Comparison of ENCODE assay signal across 26 mouse cellular contexts in the genomic region with DNA sequence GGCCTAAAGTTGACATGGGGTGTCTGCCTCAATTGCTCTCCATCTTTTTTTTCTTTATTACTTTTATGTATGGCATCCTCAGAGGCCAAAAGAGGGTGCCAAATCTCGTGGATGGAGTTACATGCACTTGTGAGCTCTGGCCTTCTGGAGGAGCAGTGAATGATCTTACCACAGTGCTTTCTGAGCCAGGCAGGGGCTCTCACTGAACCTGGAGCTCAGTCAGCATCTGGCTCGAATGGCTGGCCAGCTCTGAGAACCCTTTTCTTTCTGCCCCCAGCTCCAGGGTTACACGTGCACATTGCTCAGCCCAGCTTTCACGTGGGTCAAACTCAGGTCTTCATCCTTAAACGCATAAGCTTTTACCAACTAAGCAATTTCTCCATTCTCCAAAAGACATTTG. TPM values are rescaled to one million over a fixed set of nuclear protein-coding genes. Genes with fewer than 3 reads are reported as not detected.
DNase-seq lines count a peak whose midpoint lies in the region; ATAC-seq and TF ChIP-seq lines count a peak whose summit lies in the region.
"Had no signal": no experiment of that assay in that cellular context is flagged by ENCODE, and none has a peak within 500 bp of the region (broad histone marks: within the 10 kb centered on the region; RNA-seq: fewer than 3 reads in every experiment).

No protein-coding gene starts in this region.

- no peaks in the 10 kb centered on the region for H3K27me3 ChIP-seq in hindbrain, postnatal 0 days (ENCODE audit: insufficient read depth, low read length)
- no peaks in the 10 kb centered on the region for H3K27me3 ChIP-seq in hindbrain, embryonic 16.5 days (replicated peaks; ENCODE audit: control insufficient read depth, insufficient read depth, low read length)
- H3K27me3 ChIP-seq in liver, embryonic 12.5 days (replicated peaks): no peaks in the 10 kb centered on the region
- H3K27me3 ChIP-seq in liver, postnatal 0 days (ENCODE audit: insufficient read depth, low read length): no peaks in the 10 kb centered on the region
- no peaks in the 10 kb centered on the region for H3K27me3 ChIP-seq in MEL (ENCODE audit: control insufficient read depth in 1 of 2, insufficient read depth in 2 of 2, low read length in 2 of 2)
- H3K27me3 ChIP-seq in forebrain, embryonic 16.5 days (replicated peaks; ENCODE audit: control insufficient read depth, insufficient read depth, low read length): no peaks in the 10 kb centered on the region
- H3K27me3 ChIP-seq: embryonic facial prominence, embryonic 12.5 days; heart, embryonic 15.5 days; intestine, embryonic 15.5 days; lung, embryonic 15.5 days; stomach, embryonic 15.5 days had no signal

- peaks cover 17% of the 10 kb centered on the region for H3K4me1 ChIP-seq in hindbrain, postnatal 0 days (ENCODE audit: insufficient read depth, low read length)
- H3K4me1 ChIP-seq in hindbrain, embryonic 16.5 days (ENCODE audit: control insufficient read depth, insufficient read depth, low read depth, low read length): peaks cover 14% of the 10 kb centered on the region
- peaks cover 26% of the 10 kb centered on the region for H3K4me1 ChIP-seq in liver, embryonic 12.5 days
- H3K4me1 ChIP-seq in liver, postnatal 0 days (ENCODE audit: insufficient read depth): peaks cover 15% of the 10 kb centered on the region
- H3K4me1 ChIP-seq in MEL (ENCODE audit: control insufficient read depth in 1 of 2, insufficient read depth in 2 of 2, low read length in 2 of 2): peaks cover 21 to 23% of the 10 kb centered on the region in 2 experiments
- 0 out of 2 replicates have a peak, but pooled peaks cover 5% of the 10 kb centered on the region for H3K4me1 ChIP-seq in forebrain, embryonic 16.5 days (replicated peaks; ENCODE audit: control insufficient read depth, insufficient read depth, low read length)
- H3K4me1 ChIP-seq: embryonic facial prominence, embryonic 12.5 days; stomach, embryonic 15.5 days had no signal

- no peak for TF ChIP-seq EP300 in liver, postnatal 0 days (IDR thresholded peaks at IDR 0.05; ENCODE audit: low read depth)
- no peak for TF ChIP-seq EP300 in MEL (IDR thresholded peaks at IDR 0.05; ENCODE audit: low read depth in 1 of 2, low read length in 2 of 2)

- no peak overlapping the region for H3K9ac ChIP-seq in hindbrain, postnatal 0 days (replicated peaks; ENCODE audit: low read length)
- no peak overlapping the region for H3K9ac ChIP-seq in hindbrain, embryonic 16.5 days (ENCODE audit: low read depth, low read length)
- no peak overlapping the region for H3K9ac ChIP-seq in liver, embryonic 12.5 days
- no peak overlapping the region for H3K9ac ChIP-seq in liver, postnatal 0 days (replicated peaks)
- H3K9ac ChIP-seq in MEL (ENCODE audit: control insufficient read depth, low read depth, low read length, poor library complexity, severe bottlenecking): no peak overlapping the region
- no peak overlapping the region for H3K9ac ChIP-seq in forebrain, embryonic 16.5 days (replicated peaks; ENCODE audit: low read depth, low read length)
- H3K9ac ChIP-seq: embryonic facial prominence, embryonic 12.5 days; heart, embryonic 15.5 days; hindbrain, embryonic 14.5 days; intestine, embryonic 15.5 days; liver, embryonic 14.5 days; lung, embryonic 15.5 days; stomach, embryonic 15.5 days had no signal

- 49% methylated on average over 5 of the region's 5 CpGs for WGBS in hindbrain, postnatal 0 days
- 48% methylated on average over 5 of the region's 5 CpGs for WGBS in hindbrain, embryonic 16.5 days
- 66% methylated on average over 5 of the region's 5 CpGs for WGBS in liver, embryonic 12.5 days (ENCODE audit: insufficient replicate concordance)
- 71% methylated on average over 5 of the region's 5 CpGs for WGBS in liver, postnatal 0 days (ENCODE audit: insufficient replicate concordance)
- 54% methylated on average over 5 of the region's 5 CpGs for WGBS in forebrain, embryonic 16.5 days

- H3K36me3 ChIP-seq in hindbrain, postnatal 0 days (ENCODE audit: insufficient read depth, low read length): no peaks in the 10 kb centered on the region
- no peaks in the 10 kb centered on the region for H3K36me3 ChIP-seq in hindbrain, embryonic 16.5 days (ENCODE audit: control insufficient read depth, insufficient read depth, low read length)
- H3K36me3 ChIP-seq in liver, embryonic 12.5 days: no peaks in the 10 kb centered on the region
- no peaks in the 10 kb centered on the region for H3K36me3 ChIP-seq in liver, postnatal 0 days (replicated peaks; ENCODE audit: insufficient read depth, low read length)
- H3K36me3 ChIP-seq in MEL (ENCODE audit: control insufficient read depth in 1 of 2, insufficient read depth in 2 of 2, low read length in 2 of 2): peaks cover 0 to 21% of the 10 kb centered on the region in 2 experiments; a peak in 2 of 4 replicates
- H3K36me3 ChIP-seq in forebrain, embryonic 16.5 days (ENCODE audit: control insufficient read depth, insufficient read depth): no peaks in the 10 kb centered on the region
- H3K36me3 ChIP-seq: embryonic facial prominence, embryonic 12.5 days; heart, embryonic 15.5 days; intestine, embryonic 15.5 days; lung, embryonic 15.5 days; stomach, embryonic 15.5 days had no signal

- no peak for TF ChIP-seq RAD21 in MEL (IDR thresholded peaks at IDR 0.05; ENCODE audit: low read depth, low read length)

- H3K27ac ChIP-seq in hindbrain, postnatal 0 days: no peak overlapping the region
- H3K27ac ChIP-seq in hindbrain, embryonic 16.5 days (ENCODE audit: low read depth, low read length): no peak overlapping the region
- H3K27ac ChIP-seq in liver, embryonic 12.5 days: 0 out of 2 replicates have a peak overlapping the region, but pooled peaks have one; percentile 34
- no peak overlapping the region for H3K27ac ChIP-seq in liver, postnatal 0 days (ENCODE audit: low read depth)
- no peak overlapping the region for H3K27ac ChIP-seq in MEL (ENCODE audit: control insufficient read depth, low read depth, low read length)
- H3K27ac ChIP-seq in forebrain, embryonic 16.5 days (ENCODE audit: low read length): no peak overlapping the region
- H3K27ac ChIP-seq: embryonic facial prominence, embryonic 12.5 days; heart, embryonic 15.5 days; hindbrain, embryonic 14.5 days; intestine, embryonic 15.5 days; kidney, postnatal 0 days; liver, embryonic 14.5 days; lung, embryonic 15.5 days; stomach, embryonic 15.5 days had no signal

- ATAC-seq in hindbrain, postnatal 0 days: no peak
- no peak for ATAC-seq in hindbrain, embryonic 16.5 days
- ATAC-seq in liver, embryonic 12.5 days: no peak
- no peak for ATAC-seq in liver, postnatal 0 days
- ATAC-seq in forebrain, embryonic 16.5 days: no peak
- ATAC-seq: forebrain, embryonic 14.5 days had no signal

- no peak overlapping the region for H3K4me2 ChIP-seq in hindbrain, postnatal 0 days (ENCODE audit: low read depth, low read length)
- H3K4me2 ChIP-seq in hindbrain, embryonic 16.5 days (ENCODE audit: low read length): no peak overlapping the region
- no peak overlapping the region for H3K4me2 ChIP-seq in liver, embryonic 12.5 days
- H3K4me2 ChIP-seq in liver, postnatal 0 days (ENCODE audit: low read depth, low read length): no peak overlapping the region
- no peak overlapping the region for H3K4me2 ChIP-seq in forebrain, embryonic 16.5 days (ENCODE audit: low read length)
- H3K4me2 ChIP-seq: embryonic facial prominence, embryonic 12.5 days; heart, embryonic 15.5 days; hindbrain, embryonic 14.5 days; intestine, embryonic 15.5 days; lung, embryonic 15.5 days; midbrain, embryonic 11.5 days; stomach, embryonic 15.5 days had no signal

- no peak for TF ChIP-seq POLR2A in MEL (IDR thresholded peaks at IDR 0.05; ENCODE audit: control insufficient read depth in 1 of 2, insufficient read depth in 1 of 2, low read depth in 1 of 2, low read length in 2 of 2, poor library complexity in 1 of 2)

- no peak overlapping the region for H3K4me3 ChIP-seq in hindbrain, postnatal 0 days (ENCODE audit: low read length)
- no peak overlapping the region for H3K4me3 ChIP-seq in hindbrain, embryonic 16.5 days (ENCODE audit: low read length)
- H3K4me3 ChIP-seq in liver, embryonic 12.5 days: no peak overlapping the region
- H3K4me3 ChIP-seq in liver, postnatal 0 days (ENCODE audit: low read depth, low read length): no peak overlapping the region
- no peak overlapping the region for H3K4me3 ChIP-seq in MEL (ENCODE audit: control insufficient read depth in 1 of 2, insufficient read depth in 1 of 2, low read depth in 2 of 2, low read length in 2 of 2)
- H3K4me3 ChIP-seq in forebrain, embryonic 16.5 days (replicated peaks; ENCODE audit: low read length): no peak overlapping the region
- H3K4me3 ChIP-seq: embryonic facial prominence, embryonic 12.5 days; heart, embryonic 15.5 days; intestine, embryonic 15.5 days; lung, embryonic 15.5 days; myocyte; stomach, embryonic 15.5 days had no signal

- H3K79me2 ChIP-seq in MEL (ENCODE audit: control insufficient read depth, insufficient read depth, low read length, poor library complexity): peaks cover 40% of the 10 kb centered on the region

- no peak for TF ChIP-seq CTCF in hindbrain, postnatal 0 days (IDR thresholded peaks at IDR 0.05; ENCODE audit: low read depth)
- no peak for TF ChIP-seq CTCF in liver, postnatal 0 days (IDR thresholded peaks at IDR 0.05; ENCODE audit: low read depth)
- TF ChIP-seq CTCF in MEL (IDR thresholded peaks at IDR 0.05 in 2 of 3, conservative IDR thresholded peaks at IDR 0.05 in 1 of 3; ENCODE audit: control insufficient read depth in 1 of 3, insufficient read depth in 1 of 3, low read depth in 2 of 3, low read length in 3 of 3, poor library complexity in 1 of 3, severe bottlenecking in 1 of 3): no peak

- DNase-seq in cerebellum, postnatal 10 days: peak; percentile 35 to 47
- no peak for DNase-seq in cerebellum, adult 11-12 months
- DNase-seq in hindbrain, postnatal 0 days (ENCODE audit: low spot score): peak; percentile 12
- no peak for DNase-seq in liver, postnatal 0 days
- no peak for DNase-seq in MEL (ENCODE audit: low read depth, low spot score)
- DNase-seq: adrenal gland, postnatal 14 days; cerebellum, adult 8-10 months; embryo, embryonic 11 days; heart, postnatal 36 days; layer of hippocampus, postnatal 36 days; left cerebral cortex, postnatal 4 days; right cerebral cortex, postnatal 25 days had no signal

- no peaks in the 10 kb centered on the region for H3K9me3 ChIP-seq in hindbrain, postnatal 0 days (ENCODE audit: low read length)
- H3K9me3 ChIP-seq in hindbrain, embryonic 16.5 days (ENCODE audit: control insufficient read depth, low read length): no peaks in the 10 kb centered on the region
- H3K9me3 ChIP-seq in liver, embryonic 12.5 days (replicated peaks): no peaks in the 10 kb centered on the region
- no peaks in the 10 kb centered on the region for H3K9me3 ChIP-seq in liver, postnatal 0 days (ENCODE audit: low read length)
- no peaks in the 10 kb centered on the region for H3K9me3 ChIP-seq in MEL (replicated peaks; ENCODE audit: insufficient read depth, low read length)
- H3K9me3 ChIP-seq in forebrain, embryonic 16.5 days (ENCODE audit: control insufficient read depth, low read length): no peaks in the 10 kb centered on the region
- H3K9me3 ChIP-seq: embryonic facial prominence, embryonic 12.5 days; heart, embryonic 15.5 days; intestine, embryonic 15.5 days; lung, embryonic 15.5 days; stomach, embryonic 15.5 days had no signal

RNA-seq across cellular contexts. Expression of gene Zdhhc17, which starts 16.7 kb away (rescaled TPM):
- 40.7 and 45.1 TPM in 2 replicates for total RNA-seq in hindbrain, postnatal 0 days (2014; rRNA removed)
- polyA plus RNA-seq in hindbrain, postnatal 0 days (2015; fragmentation: Nextera tagmentation; extraction: Ambion mirVana): 41.0 and 44.8 TPM in 2 replicates
- 51.2 TPM in 2 replicates for polyA plus RNA-seq in hindbrain, embryonic 16.5 days (2015; fragmentation: Nextera tagmentation; extraction: Ambion mirVana)
- polyA plus RNA-seq in liver, embryonic 12.5 days (2016; fragmentation: Nextera tagmentation; extraction: Ambion mirVana): 7.7 and 9.1 TPM in 2 replicates
- 4.1 and 4.9 TPM in 2 replicates for polyA plus RNA-seq in liver, postnatal 0 days (2015; fragmentation: Nextera tagmentation; extraction: Ambion mirVana)
- total RNA-seq in MEL (2012; rRNA removed): 16.6 and 16.7 TPM in 2 replicates
- polyA plus RNA-seq in MEL (2012; ENCODE audit: insufficient read depth in 1 of 2, insufficient read length in 2 of 2, low read depth in 1 of 2, low replicate concordance in 2 of 2, missing spikeins in 1 of 2): 10 to 100 TPM in 1 of 2 experiments, not detected in 1; 14.9 TPM
- 60.7 and 63.6 TPM in 2 replicates for polyA plus RNA-seq in forebrain, embryonic 16.5 days (2015; fragmentation: Nextera tagmentation; extraction: Ambion mirVana)

Comparison
In these comparisons a context has a peak if more than half of its experiments do, and no peak if none do; other contexts are left out.
1. DNase-seq: peak in cerebellum, postnatal 10 days (2 of 2) and hindbrain, postnatal 0 days (single experiment); none in cerebellum, adult 11-12 months (single experiment), liver, postnatal 0 days (single experiment) and MEL (single experiment).